Mouse (Mus musculus): ENCODE results near the gene Lsg1. TPM values are rescaled to one million over a fixed set of nuclear protein-coding genes. Genes with fewer than 3 reads are reported as not detected.
A peak's percentile ranks its signal among the peaks of the same experiment; 100 is the strongest.

The Lsg1 gene
- polyA plus RNA-seq, 1 experiment from 2014 or later, result 55.3 TPM

- no peak overlapping the region for H3K4me3 ChIP-seq (replicated peaks; ENCODE audit: low read depth, low read length)
- H3K9me3 ChIP-seq (replicated peaks; ENCODE audit: low read length), result no peaks in the 10 kb centered on the region; the same call in 1 of the 2 replicates
- no peak overlapping the region for H3K27ac ChIP-seq
- WGBS, result 94% methylated on average over 4 of the region's 4 CpGs
- ATAC-seq (replicated peaks; ENCODE audit: low FRiP score, low read depth) (no peak), DNase-seq (ENCODE audit: low spot score) (no peak)
- H3K4me2 ChIP-seq (ENCODE audit: low read length), result no peak overlapping the region
- no peaks in the 10 kb centered on the region for H3K27me3 ChIP-seq (ENCODE audit: insufficient read depth, low read length)
- TF ChIP-seq CTCF (IDR thresholded peaks at IDR 0.05; ENCODE audit: low read depth), result no peak
- no peaks in the 10 kb centered on the region for H3K36me3 ChIP-seq (ENCODE audit: insufficient read depth, low read length)
- no peaks in the 10 kb centered on the region for H3K4me1 ChIP-seq (replicated peaks; ENCODE audit: insufficient read depth, low read length)
- no peak overlapping the region for H3K9ac ChIP-seq (ENCODE audit: low read depth, low read length)
These were observed 42.7 kb downstream of the Lsg1 start for GRCm38 (mm10) chr16:30544693-30545092.

- H3K9me3 ChIP-seq (replicated peaks; ENCODE audit: low read length), result no peaks in the 10 kb centered on the region; the same call in 1 of the 2 replicates
- no peak overlapping the region for H3K9ac ChIP-seq (ENCODE audit: low read depth, low read length)
- ATAC-seq (replicated peaks; ENCODE audit: low FRiP score, low read depth), result no peak
- no peak overlapping the region for H3K4me3 ChIP-seq (replicated peaks; ENCODE audit: low read depth, low read length)
- WGBS, result 91% methylated on average over 9 of the region's 9 CpGs
- no peak for DNase-seq (ENCODE audit: low spot score)
- no peak for TF ChIP-seq CTCF (IDR thresholded peaks at IDR 0.05; ENCODE audit: low read depth)
- H3K4me2 ChIP-seq (ENCODE audit: low read length), result no peak overlapping the region
- H3K27me3 ChIP-seq (ENCODE audit: insufficient read depth, low read length), result no peaks in the 10 kb centered on the region
- no peaks in the 10 kb centered on the region for H3K4me1 ChIP-seq (replicated peaks; ENCODE audit: insufficient read depth, low read length)
- H3K27ac ChIP-seq, result no peak overlapping the region
- H3K36me3 ChIP-seq (ENCODE audit: insufficient read depth, low read length), result no peaks in the 10 kb centered on the region
These were observed 44.0 kb downstream of the Lsg1 start for GRCm38 (mm10) chr16:30543386-30543785.

- WGBS, result 69% methylated on average over 6 of the region's 6 CpGs
These were observed 44.6 kb downstream of the Lsg1 start for GRCm38 (mm10) chr16:30542826-30543225.

GRCm38 (mm10) chr16:30540107-30541001, 47.0 kb downstream of the Lsg1 start:
- Histone ChIP-seq H3K4me1 (replicated peaks; ENCODE audit: insufficient read depth, low read length) (no peaks in the 10 kb centered on the region), H3K4me2 (ENCODE audit: low read length) (peak overlapping the region; percentile 28; the same call in 1 of the 2 replicates), H3K9ac (ENCODE audit: low read depth, low read length) (no peak overlapping the region), H3K27ac (no peak overlapping the region), H3K9me3 (replicated peaks; ENCODE audit: low read length) (no peaks in the 10 kb centered on the region), H3K27me3 (ENCODE audit: insufficient read depth, low read length) (no peaks in the 10 kb centered on the region), H3K4me3 (replicated peaks; ENCODE audit: low read depth, low read length) (no peak overlapping the region), H3K36me3 (ENCODE audit: insufficient read depth, low read length) (no peaks in the 10 kb centered on the region)
- ATAC-seq (replicated peaks; ENCODE audit: low FRiP score, low read depth) (peak; percentile 51), DNase-seq (ENCODE audit: low spot score) (no peak)
- WGBS, result 60% methylated on average over 20 of the region's 20 CpGs
- TF ChIP-seq CTCF (IDR thresholded peaks at IDR 0.05; ENCODE audit: low read depth), result no peak

More at GRCm38 (mm10) chr16:30542826-30543225, 44.6 kb downstream of the Lsg1 start:
- no peak overlapping the region for H3K4me2 ChIP-seq (ENCODE audit: low read length)
- no peak overlapping the region for H3K4me3 ChIP-seq (replicated peaks; ENCODE audit: low read depth, low read length)
- no peak for TF ChIP-seq CTCF (IDR thresholded peaks at IDR 0.05; ENCODE audit: low read depth)
- no peak overlapping the region for H3K9ac ChIP-seq (ENCODE audit: low read depth, low read length)
- no peaks in the 10 kb centered on the region; the same call in 1 of the 2 replicates for H3K9me3 ChIP-seq (replicated peaks; ENCODE audit: low read length)
- ATAC-seq (replicated peaks; ENCODE audit: low FRiP score, low read depth), result no peak
- no peaks in the 10 kb centered on the region for H3K36me3 ChIP-seq (ENCODE audit: insufficient read depth, low read length)
- H3K27ac ChIP-seq, result no peak overlapping the region
- no peaks in the 10 kb centered on the region for H3K4me1 ChIP-seq (replicated peaks; ENCODE audit: insufficient read depth, low read length)
- H3K27me3 ChIP-seq (ENCODE audit: insufficient read depth, low read length), result no peaks in the 10 kb centered on the region
- DNase-seq (ENCODE audit: low spot score), result no peak

- H3K9ac ChIP-seq (ENCODE audit: low read depth, low read length), result no peak overlapping the region
- DNase-seq (ENCODE audit: low spot score) (peak; percentile 60), ATAC-seq (replicated peaks; ENCODE audit: low FRiP score, low read depth) (no peak)
- TF ChIP-seq CTCF (IDR thresholded peaks at IDR 0.05; ENCODE audit: low read depth), result peak; percentile 86
- no peak overlapping the region for H3K27ac ChIP-seq
- no peak overlapping the region for H3K4me2 ChIP-seq (ENCODE audit: low read length)
- no peaks in the 10 kb centered on the region for H3K36me3 ChIP-seq (ENCODE audit: insufficient read depth, low read length)
- 29% methylated on average over 10 of the region's 10 CpGs for WGBS
- H3K4me3 ChIP-seq (replicated peaks; ENCODE audit: low read depth, low read length), result no peak overlapping the region
- no peaks in the 10 kb centered on the region for H3K27me3 ChIP-seq (ENCODE audit: insufficient read depth, low read length)
- H3K9me3 ChIP-seq (replicated peaks; ENCODE audit: low read length), result no peaks in the 10 kb centered on the region
- H3K4me1 ChIP-seq (replicated peaks; ENCODE audit: insufficient read depth, low read length), result no peaks in the 10 kb centered on the region
These were observed 48.0 kb downstream of the Lsg1 start for GRCm38 (mm10) chr16:30539433-30539832.

- no peak overlapping the region for H3K9ac ChIP-seq (ENCODE audit: low read depth, low read length)
- no peak overlapping the region for H3K4me3 ChIP-seq (replicated peaks; ENCODE audit: low read depth, low read length)
- DNase-seq (ENCODE audit: low spot score) (no peak), ATAC-seq (replicated peaks; ENCODE audit: low FRiP score, low read depth) (no peak)
- no peaks in the 10 kb centered on the region for H3K36me3 ChIP-seq (ENCODE audit: insufficient read depth, low read length)
- no peak overlapping the region for H3K4me2 ChIP-seq (ENCODE audit: low read length)
- TF ChIP-seq CTCF (IDR thresholded peaks at IDR 0.05; ENCODE audit: low read depth), result no peak
- H3K27ac ChIP-seq, result no peak overlapping the region
- no peaks in the 10 kb centered on the region for H3K27me3 ChIP-seq (ENCODE audit: insufficient read depth, low read length)
- no peaks in the 10 kb centered on the region for H3K4me1 ChIP-seq (replicated peaks; ENCODE audit: insufficient read depth, low read length)
- no peaks in the 10 kb centered on the region for H3K9me3 ChIP-seq (replicated peaks; ENCODE audit: low read length)
- WGBS, result 88% methylated on average over 1 of the region's 1 CpGs
These were observed 52.3 kb downstream of the Lsg1 start for GRCm38 (mm10) chr16:30535075-30535474.

Measured in kidney, postnatal 0 days (tissue).